Mouse (Mus musculus) adrenal gland, postnatal 36 days (tissue): ENCODE data around the gene Plek2. TPM values are rescaled to one million over a fixed set of nuclear protein-coding genes. Genes with fewer than 3 reads are reported as not detected.

Source experiments
- total RNA-seq, 2 experiments: library from RNA; stranded (reverse); gene quantifications; 2 replicates each; pipeline ENCODE4 v1.2.3; 2021

Plek2 gene
- total RNA-seq, 2 experiments from 2014 or later = 0.16 TPM; not detected in 1

Other genes starting within 250 kb of the Plek2 start
- gene Fam71d, start 215.4 kb downstream of the Plek2 start, total RNA-seq = under 1 TPM in 1 of 2 experiments, not detected in 1; 0.17 TPM
- gene Mpp5, start 158.1 kb downstream of the Plek2 start, total RNA-seq = 10 to 100 TPM; 30.3 to 32.2 TPM
- 10 to 100 TPM; 77.4 to 78.9 TPM for gene Atp6v1d, start 45.3 kb downstream of the Plek2 start, total RNA-seq
- 10 to 100 TPM; 94.9 to 96.6 TPM for gene Eif2s1, start 45.1 kb downstream of the Plek2 start, total RNA-seq
- 10 to 100 TPM in 1 of 2 experiments, 1 to 10 TPM in 1; 7.2 to 10.1 TPM for gene Tmem229b, start 100.7 kb upstream of the Plek2 start, total RNA-seq
- gene Plekhh1, start 122.2 kb upstream of the Plek2 start, total RNA-seq = 1 to 10 TPM; 1.5 to 2.2 TPM
- 10 to 100 TPM in 1 of 2 experiments, 1 to 10 TPM in 1; 7.8 to 11.6 TPM for gene Pigh, start 182.7 kb upstream of the Plek2 start, total RNA-seq
- gene Arg2, start 223.8 kb upstream of the Plek2 start, total RNA-seq = under 1 TPM; 0.33 to 0.56 TPM